Mouse (Mus musculus) liver, embryonic 14.5 days (tissue): ENCODE measurements around the gene Sema7a.

Source experiments
- CTCF ChIP-seq: IDR thresholded peaks from 2 replicates; pipeline ENCODE4 v1.5.1; 2016; ENCODE audit warnings: antibody characterized with exemption, low read depth, control low read depth
- EP300 ChIP-seq: IDR thresholded peaks from 2 replicates; pipeline ENCODE4 v1.6.1; 2016; ENCODE audit warnings: antibody characterized with exemption, low read depth

DNA sequence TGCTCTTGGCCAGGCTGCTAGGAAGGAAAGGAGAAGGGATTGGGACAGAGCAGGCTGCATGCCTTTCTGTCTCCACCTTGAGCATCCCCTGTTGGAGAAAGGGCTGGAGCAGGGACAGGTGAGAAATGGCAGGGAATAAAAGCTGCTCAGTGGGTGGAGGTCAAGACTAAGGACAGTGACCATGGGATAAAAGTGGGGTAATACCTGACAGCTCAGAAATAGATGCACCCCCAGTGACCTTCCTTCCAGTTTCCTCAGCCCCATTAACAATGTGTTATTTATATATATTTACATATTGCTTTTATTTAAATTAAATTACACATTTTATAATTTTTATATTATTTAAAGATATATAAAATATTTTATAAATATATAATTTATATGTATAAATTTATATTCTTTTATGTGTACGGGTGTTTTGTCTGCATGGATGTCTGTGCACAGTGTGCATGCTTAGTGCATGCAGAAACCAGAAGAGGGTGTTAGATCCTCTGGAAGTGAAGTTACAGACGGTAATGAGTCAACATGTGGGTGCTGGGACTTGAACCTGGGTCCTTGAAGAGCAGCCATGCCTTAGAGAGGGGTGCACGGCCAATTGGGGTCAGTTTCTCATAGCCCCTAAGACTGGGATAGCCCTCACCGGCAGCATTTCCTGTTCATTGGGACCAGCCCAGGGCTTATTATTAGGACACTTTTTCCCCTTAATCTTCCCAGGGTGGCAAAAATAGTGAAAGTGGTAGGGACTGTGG, 23.5 kb downstream of the Sema7a start:
- TF ChIP-seq CTCF = no peak
- TF ChIP-seq EP300 = no peak
